Mouse (Mus musculus) heart, adult 18-20 months (tissue): ENCODE measurements around the gene Atp4a. TPM values are rescaled to one million over a fixed set of nuclear protein-coding genes. Genes with fewer than 3 reads are reported as not detected.
A peak's percentile ranks its signal among the peaks of the same experiment; 100 is the strongest.
"Not testable (repeated sequence)": the region's sequence is repeated elsewhere in the genome, so short reads cannot be mapped to it uniquely, and the experiment has no call there.

Experiments
- DNase-seq, 2 experiments: peaks; one replicate each; pipeline ENCODE4 v3.0.0; 2021 to 2022; ENCODE audit warnings: mixed read lengths in 1 of 2
- total RNA-seq, 2 experiments: library from RNA; stranded (reverse); gene quantifications; 2 replicates each; pipeline ENCODE4 v1.2.3; 2021

The Atp4a gene
- total RNA-seq, 2 experiments from 2014 or later = 0.51 TPM; not detected in 1

- peak; percentile 97 for DNase-seq
These were observed 17.5 kb downstream of the Atp4a start, which contains the start of gene Tmem147 for GRCm38 (mm10) chr7:30729396-30730063. TSS of gene Tmem147 (minus strand) at chr7:30729540.

- peak in 1 of 2 experiments; percentile 22 for DNase-seq
These were observed 18.2 kb downstream of the Atp4a start for GRCm38 (mm10) chr7:30730064-30730722.

- no peak for DNase-seq
These were observed 24.2 kb downstream of the Atp4a start for GRCm38 (mm10) chr7:30736211-30736610.

- DNase-seq = not testable (repeated sequence)
These were observed 30.6 kb downstream of the Atp4a start for GRCm38 (mm10) chr7:30742570-30742969.

GRCm38 (mm10) chr7:30743617-30744016 is 31.6 kb downstream of the Atp4a start, which contains the start of gene Gapdhs:
TSS of gene Gapdhs (minus strand) at chr7:30743681.
- not testable (repeated sequence) for DNase-seq

- DNase-seq = peak; percentile 35 to 45
These were observed 32.1 kb downstream of the Atp4a start for GRCm38 (mm10) chr7:30744022-30744598.

- no peak for DNase-seq
These were observed 35.7 kb downstream of the Atp4a start for GRCm38 (mm10) chr7:30747525-30748204.

GRCm38 (mm10) chr7:30749824-30750606 is 38.0 kb downstream of the Atp4a start:
- no peak for DNase-seq

GRCm38 (mm10) chr7:30751086-30751669 is 39.2 kb downstream of the Atp4a start, which contains the start of gene Sbsn:
TSS of gene Sbsn (plus strand) at chr7:30751471.
- DNase-seq = no peak

GRCm38 (mm10) chr7:30757001-30757400 is 45.0 kb downstream of the Atp4a start:
- DNase-seq = no peak

- DNase-seq = peak in 1 of 2 experiments; percentile 38
These were observed 46.8 kb downstream of the Atp4a start for GRCm38 (mm10) chr7:30758853-30759252.

GRCm38 (mm10) chr7:30761769-30762352 is 49.9 kb downstream of the Atp4a start:
- no peak for DNase-seq

GRCm38 (mm10) chr7:30763456-30763855 is 51.4 kb downstream of the Atp4a start, which contains the start of gene Dmkn:
TSS of gene Dmkn (plus strand) at chr7:30763756.
- no peak for DNase-seq

- DNase-seq = no peak
These were observed 53.2 kb downstream of the Atp4a start for GRCm38 (mm10) chr7:30765173-30765572.

GRCm38 (mm10) chr7:30766408-30766807 is 54.4 kb downstream of the Atp4a start:
- DNase-seq = no peak

GRCm38 (mm10) chr7:30769236-30769635 is 57.2 kb downstream of the Atp4a start:
- DNase-seq = no peak
